Mouse (Mus musculus) liver, postnatal 0 days (tissue): ENCODE results near the gene 4930562C15Rik. TPM values are rescaled to one million over a fixed set of nuclear protein-coding genes. Genes with fewer than 3 reads are reported as not detected.

Experiments
- ATAC-seq: fragments of 200-750 bp; cut with Nextera tagmentation; 2 replicates; pipeline ENCODE4 v1.8.0; 2017; ENCODE audit warnings: mild to moderate bottlenecking, moderate library complexity
- DNase-seq: peaks from one replicate; pipeline ENCODE4 v3.0.0-alpha.2; 2016
- H3K27ac ChIP-seq: fragments of 300-500 bp; sonication (generic); 2 replicates; pipeline ENCODE4 v1.5.1; 2014; ENCODE audit warnings: antibody characterized with exemption, moderate library complexity, mild to moderate bottlenecking, low read depth
- H3K27me3 ChIP-seq: fragments of 300-500 bp; sonication (generic); 2 replicates; pipeline ENCODE4 v1.6.1; 2014; ENCODE audit warnings: low read length, control low read depth, mixed read lengths; ENCODE audit not compliant: insufficient read depth
- H3K36me3 ChIP-seq: fragments of 300-500 bp; sonication (generic); replicated peaks from 2 replicates; pipeline ENCODE4 v1.6.1; 2014; ENCODE audit warnings: mild to moderate bottlenecking, control low read depth, low read length, moderate library complexity, mixed read lengths; ENCODE audit not compliant: insufficient read depth
- H3K4me1 ChIP-seq: fragments of 300-500 bp; sonication (generic); 2 replicates; pipeline ENCODE4 v1.6.1; 2014; ENCODE audit warnings: antibody characterized with exemption, mild to moderate bottlenecking, control low read depth; ENCODE audit not compliant: insufficient read depth
- H3K4me2 ChIP-seq: fragments of 300-500 bp; sonication (generic); 2 replicates; pipeline ENCODE4 v1.6.1; 2014; ENCODE audit warnings: low read depth, mild to moderate bottlenecking, low read length, moderate library complexity, mixed read lengths
- H3K4me3 ChIP-seq: fragments of 300-500 bp; sonication (generic); 2 replicates; pipeline ENCODE4 v1.5.1; 2014; ENCODE audit warnings: low read depth, low read length
- H3K9ac ChIP-seq: fragments of 300-500 bp; sonication (generic); replicated peaks from 2 replicates; pipeline ENCODE4 v1.6.1; 2014; ENCODE audit warnings: mild to moderate bottlenecking, moderate library complexity
- H3K9me3 ChIP-seq: fragments of 300-500 bp; sonication (generic); 2 replicates; pipeline ENCODE4 v1.6.1; 2016; ENCODE audit warnings: mild to moderate bottlenecking, control low read depth, low read length, mixed read lengths
- CTCF ChIP-seq: sonication (generic); IDR thresholded peaks from 2 replicates; pipeline ENCODE4 v1.5.1; 2016; ENCODE audit warnings: antibody characterized with exemption, low read depth
- EP300 ChIP-seq: IDR thresholded peaks from 2 replicates; pipeline ENCODE4 v1.6.1; 2016; ENCODE audit warnings: antibody characterized with exemption, low read depth, mild to moderate bottlenecking
- whole genome bisulfite sequencing: fragments of 180-500 bp; shearing (Covaris S2); extraction: QIAGEN DNeasy Blood & Tissue Kit; methylation state at CpG from one replicate; pipeline ENCODE4 v1.1.7; 2014; ENCODE audit not compliant: insufficient replicate concordance; 5-methylcytosine and 5-hydroxymethylcytosine counted together
- polyA plus RNA-seq: library from polyadenylated mRNA; unstranded; fragments of >200 nt; fragmentation: Nextera tagmentation; extraction: Ambion mirVana; gene quantifications from 2 replicates; pipeline ENCODE4 v1.2.1, GENCODE M21; 2015

4930562C15Rik gene
- polyA plus RNA-seq: 0.09 TPM in 1 of 2 replicates, not detected in the other

DNA sequence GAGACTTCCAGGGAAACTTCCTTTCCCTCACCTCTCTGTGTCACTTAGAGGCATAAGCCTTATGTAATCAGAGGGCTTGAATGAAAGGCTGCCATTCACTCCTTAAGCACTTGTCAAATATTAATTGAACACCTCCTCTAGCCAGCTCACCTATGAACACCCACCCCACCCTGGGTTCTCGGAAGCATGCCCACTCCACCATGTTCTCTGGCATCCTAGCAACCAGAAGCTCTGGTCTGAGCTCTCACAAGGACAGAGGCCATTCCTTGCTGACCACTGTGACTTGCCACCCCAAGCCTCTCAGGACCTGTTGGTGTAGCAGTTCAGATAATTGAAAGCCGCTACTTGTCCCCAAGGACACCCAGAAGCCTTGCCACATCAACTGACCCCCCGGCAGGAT, at the start of gene 4930562C15Rik:
4930562C15Rik (plus strand) TSS at position 226 of the 400 bp plus-strand sequence.
- no peak within 1 kb of the TSS for H3K4me2 ChIP-seq
- WGBS: 78% methylated on average over 3 of the region's 3 CpGs
- H3K4me1 ChIP-seq: peaks cover 4% of the 10 kb centered on the region; the same call in 1 of the 2 replicates
- H3K4me3 ChIP-seq: no peak within 1 kb of the TSS
- no peaks in the 10 kb centered on the region for H3K36me3 ChIP-seq
- H3K27me3 ChIP-seq: no peaks in the 10 kb centered on the region
- DNase-seq: no peak
- H3K27ac ChIP-seq: no peak within 1 kb of the TSS
- no peaks in the 10 kb centered on the region for H3K9me3 ChIP-seq
- no peak within 1 kb of the TSS for H3K9ac ChIP-seq
- no peak for ATAC-seq
- TF ChIP-seq EP300 (no peak), CTCF (no peak)

DNA sequence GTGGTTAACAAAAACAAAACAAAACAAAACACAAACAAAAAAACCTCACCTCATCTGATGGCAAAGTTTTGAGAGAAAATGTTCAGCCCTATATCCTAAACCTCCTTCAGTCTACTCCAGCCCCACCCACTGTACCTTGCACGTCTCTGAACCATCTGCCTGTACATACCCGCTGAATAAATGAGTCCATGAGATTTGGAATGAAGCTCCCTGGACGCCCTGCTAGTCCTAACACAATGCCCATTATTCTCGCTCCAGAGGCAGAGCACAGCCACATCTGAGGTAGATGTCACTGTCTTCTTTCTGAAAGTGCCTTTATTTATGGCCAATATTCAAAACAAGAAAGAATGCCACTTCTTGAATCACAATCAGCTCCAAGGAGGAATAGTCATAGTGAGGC, 49.5 kb upstream of the 4930562C15Rik start:
- no peaks in the 10 kb centered on the region for H3K27me3 ChIP-seq
- ATAC-seq (no peak), DNase-seq (no peak)
- TF ChIP-seq CTCF (no peak), EP300 (no peak)
- no peak overlapping the region for H3K4me2 ChIP-seq
- H3K4me1 ChIP-seq: peaks cover 43% of the 10 kb centered on the region
- no peak overlapping the region for H3K4me3 ChIP-seq
- no peaks in the 10 kb centered on the region for H3K9me3 ChIP-seq
- no peak overlapping the region for H3K9ac ChIP-seq
- H3K36me3 ChIP-seq: no peaks in the 10 kb centered on the region; the same call in 1 of the 2 replicates
- H3K27ac ChIP-seq: no peak overlapping the region
- 73% methylated on average over 4 of the region's 4 CpGs for WGBS

DNA sequence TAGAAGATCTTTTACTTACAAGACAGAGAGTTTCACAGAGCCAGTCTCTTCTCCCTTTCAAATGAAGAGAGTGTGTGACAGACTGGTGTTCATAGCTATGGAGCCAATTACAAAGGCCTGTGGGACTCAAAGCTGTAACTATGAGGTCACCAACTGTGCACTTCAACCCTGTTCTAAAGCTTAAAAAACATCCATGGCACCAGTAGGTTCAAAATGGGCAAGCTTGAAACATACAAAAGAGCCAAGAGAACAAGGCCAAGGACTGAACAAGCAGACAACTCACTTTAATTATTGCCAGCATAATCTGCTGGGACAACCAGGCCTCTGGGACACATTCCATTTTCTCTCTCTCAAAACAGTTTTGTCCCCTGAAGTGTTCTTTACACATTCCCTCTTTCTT, 47.0 kb upstream of the 4930562C15Rik start:
- Histone ChIP-seq H3K9ac (peak overlapping the region; percentile 88), H3K4me1 (peaks cover 36% of the 10 kb centered on the region), H3K4me3 (peak overlapping the region; percentile 87), H3K27ac (peak overlapping the region; percentile 96), H3K9me3 (no peaks in the 10 kb centered on the region), H3K36me3 (no peaks in the 10 kb centered on the region; the same call in 1 of the 2 replicates), H3K27me3 (no peaks in the 10 kb centered on the region), H3K4me2 (peak overlapping the region; percentile 92)
- TF ChIP-seq CTCF: no peak
- no peak for TF ChIP-seq EP300
- ATAC-seq (0 out of 2 replicates have a peak, but pooled peaks have one; percentile 12), DNase-seq (no peak)

DNA sequence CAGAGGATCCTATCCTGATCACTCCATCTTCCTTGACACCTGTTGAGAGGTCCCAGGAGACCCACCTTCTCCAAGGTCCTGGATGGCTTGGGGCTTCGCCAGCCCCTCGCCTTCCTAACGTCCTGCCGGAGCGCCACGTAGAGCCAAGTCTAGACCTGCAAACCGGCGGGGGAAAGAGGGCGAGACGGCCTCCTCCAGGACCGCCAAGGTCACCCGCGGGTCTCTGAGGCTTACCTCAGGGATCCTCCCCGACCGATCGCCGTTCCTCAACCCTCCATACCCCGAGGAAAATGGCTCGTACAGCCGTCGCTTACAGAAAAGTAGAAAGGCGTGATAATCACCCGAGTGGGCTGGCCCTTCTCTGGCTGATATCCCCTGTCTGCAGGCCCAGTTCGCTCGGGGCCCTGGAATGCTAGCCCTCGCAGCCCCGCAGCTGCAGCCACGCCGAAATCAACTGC, 45.9 kb upstream of the 4930562C15Rik start:
- peaks cover 25% of the 10 kb centered on the region for H3K4me1 ChIP-seq
- ATAC-seq (peak; percentile 16), DNase-seq (peak; percentile 46)
- peak overlapping the region; percentile 96 for H3K27ac ChIP-seq
- peak overlapping the region; percentile 87 for H3K4me3 ChIP-seq
- no peaks in the 10 kb centered on the region for H3K36me3 ChIP-seq
- H3K9me3 ChIP-seq: no peaks in the 10 kb centered on the region
- TF ChIP-seq CTCF: no peak
- no peak for TF ChIP-seq EP300
- H3K27me3 ChIP-seq: no peaks in the 10 kb centered on the region
- peak overlapping the region; percentile 88 for H3K9ac ChIP-seq
- peak overlapping the region; percentile 92 for H3K4me2 ChIP-seq
- 1% methylated on average over 29 of the region's 29 CpGs for WGBS

DNA sequence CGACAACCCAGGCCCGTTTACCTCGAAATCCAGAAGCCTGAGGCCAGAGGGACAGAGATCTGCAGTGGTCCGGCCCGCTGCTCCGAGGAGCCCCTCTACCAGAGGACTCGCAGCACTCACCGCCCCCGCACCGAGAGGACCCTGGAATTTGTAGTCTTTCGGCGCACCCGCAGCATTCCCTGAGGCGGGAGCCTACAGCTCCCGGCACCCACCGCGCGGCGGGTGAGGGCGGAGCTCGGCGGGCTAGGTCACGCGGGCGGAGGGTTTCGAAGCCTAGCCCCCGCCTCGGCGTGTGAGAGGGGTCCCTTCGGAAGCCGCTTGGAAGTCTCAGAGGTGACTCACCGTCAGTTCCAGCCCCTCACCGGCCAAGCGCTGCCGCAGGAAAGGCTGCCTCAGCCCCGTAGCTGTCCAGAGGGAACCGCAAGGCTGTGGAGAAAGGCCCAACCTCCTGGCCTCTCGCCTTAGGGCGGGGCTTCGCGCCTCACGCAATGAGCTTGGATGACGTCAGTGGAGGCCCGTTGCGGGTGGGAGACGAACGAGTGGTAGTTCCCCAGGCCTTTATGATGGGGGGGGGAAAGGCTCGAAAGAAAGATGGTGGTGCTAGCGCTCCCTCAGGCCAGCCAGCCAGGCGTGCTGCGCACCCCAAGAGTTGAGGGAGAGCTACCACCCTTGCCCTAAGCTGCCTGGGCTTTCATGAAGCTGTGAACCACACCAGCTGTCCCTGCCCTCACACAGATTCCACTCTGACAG, 45.2 kb upstream of the 4930562C15Rik start, which contains the start of gene Cdip1:
Cdip1 (minus strand) TSS at position 483 of the 750 bp plus-strand sequence.
- ATAC-seq (peak; percentile 94), DNase-seq (peak; percentile 92)
- peak within 1 kb of the TSS; percentile 87 for H3K4me3 ChIP-seq
- H3K36me3 ChIP-seq: no peaks in the 10 kb centered on the region
- peak within 1 kb of the TSS; percentile 92 for H3K4me2 ChIP-seq
- H3K9ac ChIP-seq: peak within 1 kb of the TSS; percentile 88
- under 1% methylated on average over 51 of the region's 51 CpGs for WGBS
- no peaks in the 10 kb centered on the region for H3K27me3 ChIP-seq
- TF ChIP-seq EP300 (no peak), CTCF (no peak)
- no peaks in the 10 kb centered on the region for H3K9me3 ChIP-seq
- H3K4me1 ChIP-seq: peaks cover 19% of the 10 kb centered on the region
- H3K27ac ChIP-seq: peak within 1 kb of the TSS; percentile 96

DNA sequence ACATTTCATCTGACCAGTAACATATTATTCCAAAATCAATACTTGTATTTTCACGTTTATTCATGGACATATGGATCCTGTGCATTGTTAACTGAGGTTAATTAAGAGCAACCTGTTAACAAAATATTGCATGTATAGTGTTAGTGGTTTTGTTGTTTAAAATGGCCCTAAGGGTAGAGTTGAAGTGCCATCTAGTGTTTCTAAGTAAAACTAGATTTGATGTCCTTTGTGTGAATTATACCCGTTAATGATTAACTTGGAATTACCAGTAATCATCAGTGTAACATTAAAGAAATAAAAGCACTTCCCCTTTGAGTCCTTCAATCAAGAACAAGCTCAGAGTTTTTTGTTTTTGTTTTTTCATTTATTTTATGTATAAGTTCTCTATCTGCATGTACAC, 43.9 kb upstream of the 4930562C15Rik start:
- DNase-seq: no peak
- no peaks in the 10 kb centered on the region for H3K9me3 ChIP-seq
- no peak overlapping the region for H3K4me3 ChIP-seq
- peak overlapping the region; percentile 14; the same call in 1 of the 2 replicates for H3K27ac ChIP-seq
- no peak overlapping the region for H3K4me2 ChIP-seq
- ATAC-seq: no peak
- peak; percentile 47 for TF ChIP-seq CTCF
- no peak for TF ChIP-seq EP300
- H3K36me3 ChIP-seq: no peaks in the 10 kb centered on the region
- no peaks in the 10 kb centered on the region for H3K27me3 ChIP-seq
- peaks cover 19% of the 10 kb centered on the region for H3K4me1 ChIP-seq
- WGBS: 57% methylated on average over 2 of the region's 2 CpGs
- no peak overlapping the region for H3K9ac ChIP-seq
